Mouse (Mus musculus) midbrain, embryonic 10.5 days (tissue): Measurements from ENCODE around the gene Grm5. TPM values are rescaled to one million over a fixed set of nuclear protein-coding genes. Genes with fewer than 3 reads are reported as not detected.

ENCODE experiments used
- DNase-seq: peaks from one replicate; pipeline ENCODE4 v3.0.0-alpha.2; 2017; ENCODE audit warnings: low spot score
- H3K27ac ChIP-seq: fragments of 300-500 bp; sonication (generic); replicated peaks from 2 replicates; pipeline ENCODE4 v1.5.1; 2016; ENCODE audit warnings: mild to moderate bottlenecking
- H3K27me3 ChIP-seq: fragments of 300-500 bp; sonication (generic); 2 replicates; pipeline ENCODE4 v1.6.1; 2016; ENCODE audit warnings: low read depth, mild to moderate bottlenecking; ENCODE audit not compliant: poor library complexity, severe bottlenecking
- H3K36me3 ChIP-seq: fragments of 300-500 bp; sonication (generic); 2 replicates; pipeline ENCODE4 v1.6.1; 2016; ENCODE audit warnings: mild to moderate bottlenecking, moderate library complexity
- H3K4me1 ChIP-seq: fragments of 300-500 bp; sonication (generic); 2 replicates; pipeline ENCODE4 v1.6.1; 2016
- H3K4me3 ChIP-seq: fragments of 300-500 bp; sonication (generic); 2 replicates; pipeline ENCODE4 v1.5.1; 2016; ENCODE audit warnings: mild to moderate bottlenecking, moderate library complexity
- H3K9me3 ChIP-seq: fragments of 300-500 bp; sonication (generic); replicated peaks from 2 replicates; pipeline ENCODE4 v1.6.1; 2016; ENCODE audit warnings: mild to moderate bottlenecking
- WGBS: fragments of 180-500 bp; shearing (Covaris S2); methylation state at CpG from one replicate; pipeline ENCODE4 v1.1.7; 2016; 5-methylcytosine and 5-hydroxymethylcytosine counted together
- polyA plus RNA-seq: library from polyadenylated mRNA; unstranded; fragments of >200 nt; fragmentation: Nextera tagmentation; extraction: Ambion mirVana; gene quantifications from 2 replicates; pipeline ENCODE4 v1.2.1, GENCODE M21; 2016

Gene Grm5
- polyA plus RNA-seq, 1 experiment from 2014 or later, result 0.28 TPM

DNA sequence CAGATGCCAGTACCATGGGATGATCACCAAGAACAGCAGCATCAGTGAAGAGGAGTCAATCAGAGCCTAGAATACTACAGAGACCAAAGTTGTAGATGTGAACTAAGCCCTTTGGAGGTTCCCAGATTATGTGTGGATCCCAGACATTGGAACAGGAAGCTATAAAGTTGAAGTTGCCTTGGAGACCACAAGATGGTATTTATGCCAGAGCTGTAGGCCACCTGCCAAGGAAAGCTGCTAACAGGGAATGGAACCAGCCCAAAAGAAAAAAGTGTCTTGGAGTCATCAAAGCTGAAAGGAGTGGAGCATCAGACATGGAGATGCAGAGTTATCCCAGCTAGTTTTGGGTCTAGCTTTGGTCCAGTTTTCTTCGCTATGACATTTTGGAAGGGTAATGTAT is 366.2 kb downstream of the Grm5 start:
- WGBS, result 98% methylated on average over 1 of the region's 1 CpGs

DNA sequence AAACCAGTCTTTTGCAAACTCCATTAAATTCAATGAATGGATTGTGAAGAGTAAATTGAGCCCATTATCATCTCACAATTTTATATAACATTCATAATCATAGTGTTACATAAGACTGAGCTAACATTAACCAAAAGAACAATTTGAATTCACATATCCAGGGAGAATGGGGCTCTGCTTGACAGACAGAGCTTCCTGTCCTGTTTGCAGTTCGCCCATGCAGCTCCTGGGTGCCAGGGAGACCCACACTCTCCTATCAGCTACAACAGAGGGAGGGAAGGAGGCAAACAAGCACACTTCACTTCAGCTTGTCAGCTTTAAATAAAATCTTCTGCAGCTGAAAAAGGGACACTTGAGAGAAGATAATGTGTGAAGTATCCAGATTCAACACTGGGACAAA is 389.2 kb downstream of the Grm5 start:
- Histone ChIP-seq H3K27me3 (no peaks in the 10 kb centered on the region), H3K36me3 (no peaks in the 10 kb centered on the region), H3K4me3 (no peak overlapping the region), H3K4me1 (no peaks in the 10 kb centered on the region), H3K27ac (no peak overlapping the region), H3K9me3 (no peaks in the 10 kb centered on the region)
- 46% methylated on average over 1 of the region's 1 CpGs for WGBS
- DNase-seq, result no peak

More for the DNA sequence above, 366.2 kb downstream of the Grm5 start:
- no peaks in the 10 kb centered on the region for H3K4me1 ChIP-seq
- H3K36me3 ChIP-seq, result no peaks in the 10 kb centered on the region
- DNase-seq, result no peak
- H3K9me3 ChIP-seq, result no peaks in the 10 kb centered on the region
- H3K4me3 ChIP-seq, result no peak overlapping the region
- H3K27me3 ChIP-seq, result no peaks in the 10 kb centered on the region
- H3K27ac ChIP-seq, result no peak overlapping the region

DNA sequence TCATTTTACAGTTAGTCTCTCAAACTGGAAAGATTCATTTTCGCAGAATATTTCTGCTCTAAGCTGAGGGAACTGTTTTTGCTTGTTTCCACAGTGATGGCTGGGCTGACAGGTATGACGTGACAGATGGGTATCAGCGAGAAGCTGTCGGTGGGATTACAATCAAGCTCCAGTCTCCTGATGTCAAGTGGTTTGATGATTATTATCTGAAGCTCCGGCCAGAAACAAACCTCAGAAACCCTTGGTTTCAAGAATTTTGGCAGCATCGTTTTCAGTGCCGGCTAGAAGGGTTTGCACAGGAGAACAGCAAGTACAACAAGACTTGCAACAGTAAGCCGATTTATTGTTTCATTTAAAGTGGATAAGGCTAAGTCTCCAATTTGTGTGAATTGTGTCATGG is 391.1 kb downstream of the Grm5 start:
- WGBS, result 87% methylated on average over 8 of the region's 8 CpGs
- DNase-seq, result no peak

DNA sequence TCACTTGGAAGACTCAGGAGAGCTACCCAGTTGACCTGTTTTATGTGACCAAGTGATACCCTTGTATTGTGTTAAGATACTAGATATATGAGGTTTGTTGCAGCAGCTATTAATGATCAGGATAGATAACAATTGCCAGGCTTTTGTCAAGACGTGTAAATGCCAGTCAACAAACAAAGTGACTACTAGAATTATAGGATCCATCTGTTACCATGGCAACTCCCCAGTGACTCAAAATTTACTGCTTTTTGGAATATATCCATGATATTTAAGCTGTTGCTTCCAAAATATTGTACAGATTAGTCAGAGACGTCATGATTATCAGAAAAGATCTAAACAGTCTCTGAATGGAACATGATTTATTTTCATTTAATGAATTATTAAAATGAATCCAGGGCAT is 399.5 kb downstream of the Grm5 start:
- Histone ChIP-seq H3K4me1 (no peaks in the 10 kb centered on the region), H3K36me3 (no peaks in the 10 kb centered on the region), H3K4me3 (no peak overlapping the region), H3K9me3 (no peaks in the 10 kb centered on the region), H3K27ac (no peak overlapping the region), H3K27me3 (no peaks in the 10 kb centered on the region)
- DNase-seq, result no peak
- WGBS, result 87% methylated on average over 2 of the region's 2 CpGs

More for the DNA sequence above, 391.1 kb downstream of the Grm5 start:
- H3K4me3 ChIP-seq, result no peak overlapping the region
- H3K27me3 ChIP-seq, result no peaks in the 10 kb centered on the region
- H3K27ac ChIP-seq, result no peak overlapping the region
- H3K36me3 ChIP-seq, result no peaks in the 10 kb centered on the region
- no peaks in the 10 kb centered on the region for H3K4me1 ChIP-seq
- H3K9me3 ChIP-seq, result no peaks in the 10 kb centered on the region

DNA sequence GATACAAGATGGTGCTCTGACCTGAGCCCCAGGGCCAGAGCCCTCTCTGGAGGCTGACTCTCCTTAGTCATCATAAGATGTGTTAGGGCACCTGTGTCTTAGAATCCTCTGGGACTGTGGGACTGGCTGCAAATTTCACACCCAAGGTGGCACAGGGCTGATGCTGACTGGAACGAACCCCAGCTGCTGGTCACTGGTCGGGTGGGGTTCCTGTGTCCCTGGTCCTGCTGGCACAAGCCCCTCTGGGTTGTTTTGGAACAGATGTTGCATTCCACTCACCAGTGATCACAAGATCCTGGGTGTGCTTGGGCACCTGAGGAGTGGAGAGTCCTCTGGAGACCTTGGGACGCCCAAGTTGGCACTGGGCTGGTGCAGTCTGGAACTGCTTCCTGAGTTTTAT is 430.5 kb downstream of the Grm5 start:
- no peaks in the 10 kb centered on the region for H3K36me3 ChIP-seq
- H3K4me1 ChIP-seq, result no peaks in the 10 kb centered on the region
- no peak overlapping the region for H3K27ac ChIP-seq
- H3K9me3 ChIP-seq, result no peaks in the 10 kb centered on the region
- WGBS, result 81% methylated on average over 3 of the region's 3 CpGs
- no peak for DNase-seq
- H3K27me3 ChIP-seq, result no peaks in the 10 kb centered on the region
- no peak overlapping the region for H3K4me3 ChIP-seq

DNA sequence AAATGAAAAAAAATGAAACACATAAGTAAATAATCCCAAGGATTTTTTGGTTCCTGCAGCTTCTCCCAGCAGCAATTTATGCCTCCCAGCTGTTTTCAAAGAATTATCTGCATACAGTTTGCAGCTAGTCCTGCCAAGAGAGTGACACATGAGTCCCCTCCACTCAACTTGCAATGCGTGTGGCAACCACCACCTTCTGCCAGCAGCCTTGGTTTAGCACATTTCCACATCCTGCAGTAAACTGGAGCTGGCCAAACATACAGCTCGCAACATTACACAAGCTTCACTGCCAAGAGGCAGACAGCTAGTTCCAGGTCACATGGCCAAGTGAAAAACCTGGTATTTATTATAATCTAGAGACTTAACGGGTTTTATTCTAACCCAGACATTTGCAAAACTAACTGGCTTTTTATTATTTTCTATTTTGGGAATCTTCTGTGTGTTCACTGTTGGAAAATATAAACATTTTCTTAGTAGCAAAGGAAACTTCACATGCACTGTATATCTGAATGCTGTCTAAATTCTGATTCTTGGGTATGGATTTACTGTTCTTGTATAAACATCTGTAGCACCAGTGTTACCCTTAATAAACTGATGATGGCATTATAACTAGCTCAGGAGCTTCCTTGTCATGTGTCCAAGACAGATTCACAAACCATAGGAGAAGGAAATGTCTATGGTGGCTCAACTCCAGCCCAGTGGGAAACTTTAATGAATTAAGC is 443.6 kb downstream of the Grm5 start:
- no peaks in the 10 kb centered on the region for H3K9me3 ChIP-seq
- no peak for DNase-seq
- 86% methylated on average over 3 of the region's 3 CpGs for WGBS
- H3K27me3 ChIP-seq, result no peaks in the 10 kb centered on the region
- no peaks in the 10 kb centered on the region for H3K36me3 ChIP-seq
- no peaks in the 10 kb centered on the region for H3K4me1 ChIP-seq
- no peak overlapping the region for H3K4me3 ChIP-seq
- no peak overlapping the region for H3K27ac ChIP-seq

DNA sequence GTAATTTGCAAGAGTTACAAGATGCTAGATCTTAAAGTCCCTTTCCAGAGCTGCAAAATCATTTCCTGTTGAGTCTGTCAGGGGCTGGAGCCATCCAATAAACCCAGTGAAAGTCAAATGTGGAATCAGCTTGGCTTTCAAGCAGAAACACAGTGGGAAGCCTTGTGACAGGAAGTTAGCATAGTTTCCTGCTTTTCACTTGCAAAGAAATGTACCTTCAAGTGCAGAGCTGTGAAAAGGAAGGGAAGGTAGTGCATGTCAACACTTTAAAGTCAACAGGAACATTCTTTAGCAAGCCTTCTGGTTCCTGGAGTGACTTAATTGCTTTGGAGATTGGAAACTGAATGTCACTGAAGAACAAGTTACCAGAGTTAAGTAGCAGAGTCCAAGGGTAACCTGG is 463.4 kb downstream of the Grm5 start:
- H3K36me3 ChIP-seq, result no peaks in the 10 kb centered on the region
- no peaks in the 10 kb centered on the region for H3K27me3 ChIP-seq
- DNase-seq, result no peak
- H3K9me3 ChIP-seq, result no peaks in the 10 kb centered on the region
- H3K4me3 ChIP-seq, result no peak overlapping the region
- H3K27ac ChIP-seq, result no peak overlapping the region
- H3K4me1 ChIP-seq, result no peaks in the 10 kb centered on the region

DNA sequence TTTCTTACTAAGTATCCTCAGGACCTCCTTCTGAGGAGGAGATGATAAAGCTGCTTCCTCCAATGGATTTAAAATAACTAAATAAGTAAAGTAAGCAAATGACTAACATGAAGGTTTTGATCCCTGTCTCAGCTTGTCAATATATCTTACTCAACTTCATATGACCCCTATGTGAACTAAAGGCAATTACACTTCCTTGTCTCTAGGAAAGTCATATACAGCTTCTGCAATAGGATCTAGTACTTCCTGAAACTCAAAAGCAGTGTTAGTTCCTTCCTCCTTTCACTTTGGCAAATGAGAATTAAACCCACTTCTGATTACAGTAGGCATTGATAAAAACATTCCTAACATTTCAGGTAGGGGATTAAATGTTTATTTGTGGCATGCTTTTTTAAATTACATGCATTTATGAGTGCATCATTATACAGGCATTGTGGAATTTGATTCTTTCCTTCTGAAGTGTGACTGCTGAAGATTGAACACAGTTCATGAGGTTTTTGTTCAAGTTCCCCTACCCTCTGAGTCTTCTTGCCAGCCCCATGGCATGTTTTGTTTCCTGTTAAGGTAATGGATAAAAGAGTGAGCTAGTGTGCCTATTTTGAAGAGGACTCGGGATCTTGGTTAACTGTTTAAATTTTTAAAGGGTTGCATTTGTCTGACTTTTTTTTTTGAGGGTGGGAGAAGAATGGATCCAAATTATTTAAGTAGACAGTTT is 470.4 kb downstream of the Grm5 start:
- no peak for DNase-seq
- H3K36me3 ChIP-seq, result no peaks in the 10 kb centered on the region
- 83% methylated on average over 1 of the region's 1 CpGs for WGBS

DNA sequence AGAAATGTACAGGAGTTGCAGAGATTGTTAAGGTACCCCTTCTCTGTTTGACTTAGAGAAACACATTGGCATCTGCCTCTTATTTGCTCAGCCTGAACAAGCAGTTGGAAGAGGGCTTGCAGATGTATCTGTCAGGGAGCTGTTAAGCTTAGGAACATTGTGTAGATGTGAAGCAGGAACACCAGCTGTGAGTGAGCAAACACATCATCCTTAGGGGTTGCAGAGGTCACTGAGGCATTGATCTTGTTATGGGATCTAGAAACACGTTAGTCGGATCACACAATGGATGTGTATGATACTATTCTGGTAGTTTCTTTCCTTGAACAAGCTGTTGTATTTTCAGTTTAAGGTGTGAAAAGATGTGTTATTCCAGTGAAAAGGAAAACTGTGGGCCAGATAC is 472.5 kb downstream of the Grm5 start:
- H3K4me3 ChIP-seq, result no peak overlapping the region
- no peak overlapping the region for H3K27ac ChIP-seq
- H3K9me3 ChIP-seq, result no peaks in the 10 kb centered on the region
- H3K27me3 ChIP-seq, result no peaks in the 10 kb centered on the region
- WGBS, result 42% methylated on average over 2 of the region's 2 CpGs
- no peak for DNase-seq
- H3K4me1 ChIP-seq, result no peaks in the 10 kb centered on the region
- no peaks in the 10 kb centered on the region for H3K36me3 ChIP-seq

More for the DNA sequence above, 470.4 kb downstream of the Grm5 start:
- H3K9me3 ChIP-seq, result no peaks in the 10 kb centered on the region
- no peak overlapping the region for H3K4me3 ChIP-seq
- H3K4me1 ChIP-seq, result no peaks in the 10 kb centered on the region
- no peak overlapping the region for H3K27ac ChIP-seq
- no peaks in the 10 kb centered on the region for H3K27me3 ChIP-seq

DNA sequence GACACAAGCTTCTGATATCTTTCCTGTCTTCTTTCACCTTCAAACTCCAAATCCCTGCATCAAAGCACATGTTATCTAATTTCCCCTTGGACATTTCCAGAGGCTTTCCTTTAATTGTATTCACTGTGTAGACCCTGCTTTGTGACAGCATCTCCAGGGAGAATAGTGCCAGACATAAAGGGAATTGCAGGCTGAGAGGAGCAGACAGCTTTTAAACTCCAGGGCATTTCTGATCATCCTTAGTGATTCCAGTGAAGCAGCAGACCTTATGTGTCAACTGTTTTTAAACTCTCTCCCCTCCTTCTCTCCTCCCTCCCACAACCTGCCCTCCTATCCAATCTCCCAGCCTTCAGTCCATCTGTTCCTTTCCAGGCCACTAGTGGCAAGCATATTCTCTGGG is 507.1 kb downstream of the Grm5 start:
- H3K4me1 ChIP-seq, result no peaks in the 10 kb centered on the region
- H3K27me3 ChIP-seq, result no peaks in the 10 kb centered on the region
- H3K4me3 ChIP-seq, result no peak overlapping the region
- no peak for DNase-seq
- H3K36me3 ChIP-seq, result no peaks in the 10 kb centered on the region
- H3K9me3 ChIP-seq, result peaks cover 6% of the 10 kb centered on the region; the same call in 1 of the 2 replicates
- H3K27ac ChIP-seq, result no peak overlapping the region

DNA sequence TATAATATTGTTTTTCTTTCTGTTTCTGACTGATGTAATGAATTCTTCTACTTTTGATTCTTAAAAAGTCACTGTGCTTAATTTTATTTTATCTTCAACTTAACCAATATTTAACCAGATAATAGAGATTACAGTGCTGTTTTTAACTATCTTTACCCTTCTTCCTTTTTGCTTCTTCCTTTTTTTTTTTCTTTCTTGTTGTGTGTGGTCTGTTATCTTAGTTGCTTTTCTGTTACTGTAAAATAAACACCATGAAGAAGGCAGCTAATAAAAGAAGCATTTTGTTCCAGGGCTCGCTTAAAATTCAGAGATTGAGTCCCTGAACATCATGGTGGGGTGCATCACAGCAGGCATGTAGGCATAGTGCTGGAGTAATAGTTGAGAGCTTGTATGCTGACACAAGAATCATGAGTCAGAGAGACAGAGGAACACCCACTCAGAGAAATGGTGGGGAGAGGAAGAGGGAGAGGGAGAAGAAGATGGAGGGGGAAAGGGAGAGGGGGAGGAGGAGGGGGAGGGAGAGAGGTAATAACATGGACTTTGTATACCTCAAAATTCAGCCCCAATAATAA is 512.7 kb downstream of the Grm5 start:
- Histone ChIP-seq H3K27ac (no peak overlapping the region), H3K27me3 (no peaks in the 10 kb centered on the region), H3K4me3 (no peak overlapping the region), H3K4me1 (no peaks in the 10 kb centered on the region), H3K36me3 (no peaks in the 10 kb centered on the region), H3K9me3 (no peaks in the 10 kb centered on the region)
- DNase-seq, result no peak
- 63% methylated on average over 1 of the region's 1 CpGs for WGBS

DNA sequence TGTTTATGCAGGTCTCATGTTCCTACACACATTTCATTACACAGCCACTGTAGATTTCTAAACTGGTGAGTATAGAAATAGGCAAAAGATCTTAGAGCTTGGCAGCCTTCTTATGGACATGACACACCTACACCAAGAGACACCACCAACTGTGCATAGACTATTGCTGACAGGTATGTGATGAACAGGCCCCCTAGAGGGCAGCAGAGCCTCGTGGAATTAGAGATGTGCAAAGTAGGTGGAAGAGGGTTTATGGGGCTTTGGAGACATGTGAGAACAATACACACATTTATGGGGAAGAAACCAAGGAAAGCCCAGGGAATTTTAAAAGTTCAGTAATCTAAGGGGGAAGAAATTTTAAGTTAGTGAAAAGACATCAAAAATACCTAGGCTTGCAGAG is 513.7 kb downstream of the Grm5 start:
- no peaks in the 10 kb centered on the region for H3K9me3 ChIP-seq
- DNase-seq, result peak; percentile 44
- WGBS, result 23% methylated on average over 1 of the region's 1 CpGs
- no peaks in the 10 kb centered on the region for H3K4me1 ChIP-seq
- no peaks in the 10 kb centered on the region for H3K27me3 ChIP-seq
- no peak overlapping the region for H3K27ac ChIP-seq
- H3K36me3 ChIP-seq, result no peaks in the 10 kb centered on the region
- H3K4me3 ChIP-seq, result no peak overlapping the region

DNA sequence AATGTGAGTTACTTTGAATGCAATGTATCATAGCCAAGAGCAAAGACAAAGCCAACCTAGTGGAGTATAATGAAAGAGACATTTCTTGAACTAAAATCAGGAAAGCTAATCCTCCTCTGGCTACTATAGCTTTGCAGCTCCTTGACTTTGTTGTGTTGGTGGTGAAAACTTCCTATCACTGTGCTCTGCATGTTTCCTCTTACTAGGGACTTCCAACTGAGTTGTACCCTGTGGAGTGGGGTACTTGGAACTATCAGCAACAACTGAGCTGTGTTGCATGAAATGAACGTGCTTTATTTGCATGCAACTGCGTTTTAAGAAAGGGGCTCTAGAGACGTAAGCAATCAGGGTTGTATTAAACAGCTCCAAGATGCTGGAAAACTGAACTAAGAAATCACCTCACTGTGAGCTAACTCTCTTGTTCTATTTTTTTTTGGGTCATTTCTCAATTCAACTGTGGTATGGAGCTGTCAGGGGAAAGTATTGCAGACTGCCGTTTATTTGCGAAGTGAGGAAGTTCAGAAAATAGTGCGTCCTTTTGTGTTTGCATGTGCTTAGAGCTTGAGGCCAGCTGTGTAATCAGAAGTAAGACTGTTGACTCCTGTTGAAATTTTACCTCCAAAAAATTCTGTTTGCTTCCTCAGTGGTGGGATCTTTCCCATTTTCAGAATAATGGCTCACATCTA is 532.9 kb downstream of the Grm5 start:
- Histone ChIP-seq H3K27me3 (no peaks in the 10 kb centered on the region), H3K4me1 (0 out of 2 replicates have a peak, but pooled peaks cover 2% of the 10 kb centered on the region), H3K9me3 (no peaks in the 10 kb centered on the region), H3K27ac (no peak overlapping the region), H3K4me3 (no peak overlapping the region), H3K36me3 (no peaks in the 10 kb centered on the region)
- DNase-seq, result no peak
- WGBS, result 78% methylated on average over 6 of the region's 6 CpGs
